Mouse (Mus musculus) embryonic stem cell, embryonic (primary cell): ENCODE results near the gene Pip4p1.

Experiments
- CTCF ChIA-PET, 4 experiments: fragments of 300-600 bp in 2 of 4; fragments of 350-600 bp in 2 of 4; sonication (Branson Sonifier 250); formaldehyde crosslinking; loops; one replicate each; lab custom pipeline; 2022; ENCODE audit warnings: inconsistent platforms in 2 of 4; lab: Charles Lee
- POLR2A ChIA-PET, 4 experiments: fragments of 300-600 bp in 2 of 4; fragments of 350-600 bp in 2 of 4; sonication (Branson Sonifier 250); formaldehyde crosslinking; loops; one replicate each; lab custom pipeline; 2022; ENCODE audit warnings: antibody characterized with exemption in 4 of 4, inconsistent platforms in 1 of 4; lab: Charles Lee

Gene Pip4p1

GRCm38 (mm10) chr14:50955942-50956508 lies 25.4 kb upstream of the Pip4p1 start, which contains the start of gene Pnp2:
Gene Pnp2, plus strand, starts transcription at chr14:50955992.
- POLR2A ChIA-PET, result interaction anchor here in 3 of 4 experiments (0.6 to 3.7 kb wide), 10 partner anchors 11 to 135 kb away, joined by 3 to 60 read pairs (median 6); partner anchors contain the start of genes Gm49342 (in 2 of the 3), Ang (in 1 of the 3), Pip4p1 (in 1 of the 3) and Pnp (in 1 of the 3)
- CTCF ChIA-PET, result interaction anchor here in 2 of 4 experiments (0.6 to 1.2 kb wide), 2 partner anchors 11 to 68 kb away, joined by 4 to 14 read pairs; no protein-coding TSS in a partner anchor

GRCm38 (mm10) chr14:50955487-50955886 lies 24.8 kb upstream of the Pip4p1 start:
- CTCF ChIA-PET, result interaction anchor here in 1 of 4 experiments (0.6 kb wide), 1 partner anchor 67 kb away, joined by 4 read pairs; no protein-coding TSS in a partner anchor
- POLR2A ChIA-PET, result interaction anchor here in 1 of 4 experiments (0.6 to 3.7 kb wide), 6 partner anchors 10 to 98 kb away, joined by 3 to 18 read pairs (median 5); partner anchors contain the start of genes Gm49342, Pip4p1 and Pnp

GRCm38 (mm10) chr14:50945526-50945925 lies 14.9 kb upstream of the Pip4p1 start:
- CTCF ChIA-PET, result interaction anchor here in 1 of 4 experiments (0.8 kb wide), 1 partner anchor 11 kb away, joined by 14 read pairs; no protein-coding TSS in a partner anchor
- POLR2A ChIA-PET, result interaction anchor here in 3 of 4 experiments (0.6 to 2.4 kb wide), 15 partner anchors 9 to 126 kb away, joined by 3 to 60 read pairs (median 5); partner anchors contain the start of genes Pip4p1 (in 2 of the 3), Pnp (in 2 of the 3), Apex1 (in 1 of the 3) and Osgep (in 1 of the 3)

- POLR2A ChIA-PET, result interaction anchor here in 3 of 4 experiments (0.6 to 2.4 kb wide), 19 partner anchors 9 to 140 kb away, joined by 3 to 60 read pairs (median 4); partner anchors contain the start of genes Pip4p1 (in 2 of the 3), Pnp (in 2 of the 3), Apex1 (in 1 of the 3) and Osgep (in 1 of the 3)
- CTCF ChIA-PET, result interaction anchor here in 2 of 4 experiments (0.7 to 0.8 kb wide), 2 partner anchors 12 to 124 kb away, joined by 3 to 14 read pairs; no protein-coding TSS in a partner anchor
Observed at GRCm38 (mm10) chr14:50945081-50945480, 14.4 kb upstream of the Pip4p1 start.

- ChIA-PET CTCF (interaction anchor here in 2 of 4 experiments (0.7 to 0.8 kb wide), 2 partner anchors 12 to 124 kb away, joined by 3 to 14 read pairs; no protein-coding TSS in a partner anchor), POLR2A (interaction anchor here in 3 of 4 experiments (0.6 to 2.4 kb wide), 17 partner anchors 10 to 139 kb away, joined by 3 to 60 read pairs (median 5); partner anchors contain the start of genes Pip4p1 (in 2 of the 3), Pnp (in 2 of the 3), Apex1 (in 1 of the 3) and Osgep (in 1 of the 3))
Observed at GRCm38 (mm10) chr14:50944668-50945033, 14.0 kb upstream of the Pip4p1 start.

GRCm38 (mm10) chr14:50943932-50944667 lies 13.4 kb upstream of the Pip4p1 start, which contains the start of gene Gm49342:
Gene Gm49342, plus strand, starts transcription at chr14:50944517.
- ChIA-PET CTCF (no interaction called here), POLR2A (interaction anchor here in 3 of 4 experiments (0.6 to 2.4 kb wide), 16 partner anchors 9 to 139 kb away, joined by 3 to 60 read pairs (median 5); partner anchors contain the start of genes Pip4p1 (in 2 of the 3), Pnp (in 2 of the 3), Apex1 (in 1 of the 3) and Osgep (in 1 of the 3))

- CTCF ChIA-PET, result interaction anchor here in 1 of 4 experiments (1.2 to 1.5 kb wide), 2 partner anchors 35 to 124 kb away, joined by 3 to 4 read pairs; no protein-coding TSS in a partner anchor
- POLR2A ChIA-PET, result interaction anchor here (0.6 to 4.6 kb wide), 26 partner anchors 8 to 154 kb away, joined by 3 to 59 read pairs (median 6); partner anchors contain the start of genes Osgep (in 3 of the 4), Pip4p1 (in 3 of the 4), Pnp (in 3 of the 4) and Apex1 (in 2 of the 4)
Observed at GRCm38 (mm10) chr14:50938940-50939339, 8.3 kb upstream of the Pip4p1 start.

- CTCF ChIA-PET, result interaction anchor here in 3 of 4 experiments (0.5 to 1.5 kb wide), 4 partner anchors 34 to 138 kb away, joined by 3 to 4 read pairs (median 4); no protein-coding TSS in a partner anchor
- POLR2A ChIA-PET, result interaction anchor here (0.6 to 4.6 kb wide), 37 partner anchors 8 to 1166 kb away, joined by 3 to 59 read pairs (median 5); partner anchors contain the start of genes Osgep (in 3 of the 4), Pip4p1 (in 3 of the 4), Pnp (in 3 of the 4) and Apex1 (in 2 of the 4)
Observed at GRCm38 (mm10) chr14:50938119-50938908, 7.7 kb upstream of the Pip4p1 start.

GRCm38 (mm10) chr14:50936649-50937048 lies 6.0 kb upstream of the Pip4p1 start:
- ChIA-PET POLR2A (interaction anchor here in 2 of 4 experiments (0.5 to 4.6 kb wide), 8 partner anchors 8 to 143 kb away, joined by 3 to 59 read pairs (median 8); partner anchors contain the start of genes Apex1 (in 1 of the 2), Osgep (in 1 of the 2), Pip4p1 (in 1 of the 2) and Pnp (in 1 of the 2)), CTCF (no interaction called here)

GRCm38 (mm10) chr14:50931493-50932020 lies 901 bp upstream of the Pip4p1 start:
- POLR2A ChIA-PET, result interaction anchor here (0.6 to 12.2 kb wide), 66 partner anchors 7 to 1760 kb away, joined by 3 to 159 read pairs (median 6); partner anchors contain the start of genes Ccnb1ip1 (in 4 of the 4), Parp2 (in 4 of the 4), Gm49342 (in 2 of the 4) and Tep1 (in 2 of the 4)
- CTCF ChIA-PET, result interaction anchor here in 1 of 4 experiments (0.6 kb wide), 1 partner anchor 132 kb away, joined by 3 read pairs; no protein-coding TSS in a partner anchor

- ChIA-PET POLR2A (interaction anchor here (0.6 to 12.2 kb wide), 58 partner anchors 8 to 1349 kb away, joined by 3 to 159 read pairs (median 5); partner anchors contain the start of genes Ccnb1ip1 (in 4 of the 4), Parp2 (in 4 of the 4), Gm49342 (in 2 of the 4) and Klhl33 (in 1 of the 4)), CTCF (no interaction called here)
Observed at GRCm38 (mm10) chr14:50930377-50930753, 291 bp downstream of the Pip4p1 start.

- ChIA-PET CTCF (no interaction called here), POLR2A (interaction anchor here in 3 of 4 experiments (0.6 to 12.2 kb wide), 34 partner anchors 9 to 145 kb away, joined by 3 to 159 read pairs (median 7); partner anchors contain the start of genes Gm49342 (in 2 of the 3), Ccnb1ip1 (in 1 of the 3), Klhl33 (in 1 of the 3) and Parp2 (in 1 of the 3))
Observed at GRCm38 (mm10) chr14:50929951-50930350, 705 bp downstream of the Pip4p1 start.

GRCm38 (mm10) chr14:50927366-50927765 lies 3.3 kb downstream of the Pip4p1 start:
- POLR2A ChIA-PET, result interaction anchor here in 2 of 4 experiments (1.0 to 12.2 kb wide), 7 partner anchors 11 to 162 kb away, joined by 3 to 159 read pairs (median 5); partner anchors contain the start of genes Ccnb1ip1 (in 1 of the 2) and Parp2 (in 1 of the 2)

GRCm38 (mm10) chr14:50925111-50925920 lies 5.3 kb downstream of the Pip4p1 start:
- POLR2A ChIA-PET, result interaction anchor here (0.6 to 12.2 kb wide), 24 partner anchors 10 to 139 kb away, joined by 3 to 159 read pairs (median 6); partner anchors contain the start of genes Ccnb1ip1 (in 1 of the 4), Gm49342 (in 1 of the 4) and Parp2 (in 1 of the 4)
- CTCF ChIA-PET, result interaction anchor here in 1 of 4 experiments (1.2 kb wide), 1 partner anchor 21 kb away, joined by 3 read pairs; no protein-coding TSS in a partner anchor

More at GRCm38 (mm10) chr14:50927366-50927765, 3.3 kb downstream of the Pip4p1 start:
- CTCF ChIA-PET, result no interaction called here
